Mouse (Mus musculus) heart, adult 2 months (tissue): ENCODE measurements around the gene Odf3l1.

ENCODE experiments used
- CTCF ChIP-seq: fragments of 200-600 bp; IDR thresholded peaks from 2 replicates; pipeline ENCODE4 v1.8.1; 2022; ENCODE audit warnings: antibody characterized with exemption, mild to moderate bottlenecking, moderate library complexity
- EP300 ChIP-seq: fragments of 200-500 bp; IDR thresholded peaks from 2 replicates; pipeline ENCODE4 v1.6.1; 2011; ENCODE audit warnings: low read depth, low read length, control low read depth; ENCODE audit not compliant: insufficient read depth

- no peak for TF ChIP-seq EP300
- no peak for TF ChIP-seq CTCF
Measured at GRCm38 (mm10) chr9:56828841-56829240, 35.6 kb downstream of the Odf3l1 start.
